ENCODE assay signal across 40 mouse cellular contexts in genomic region chr16:29526585-29526984, GRCm38 (mm10). TPM values are rescaled to one million over a fixed set of nuclear protein-coding genes. Genes with fewer than 3 reads are reported as not detected.
"Had no signal": no experiment of that assay in that cellular context is flagged by ENCODE, and none has a peak within 500 bp of the region (broad histone marks: within the 10 kb centered on the region; RNA-seq: fewer than 3 reads in every experiment).

No protein-coding gene starts in this region.

- H3K27ac ChIP-seq: heart, embryonic 13.5 days; heart, embryonic 15.5 days; hindbrain, embryonic 10.5 days; hindbrain, embryonic 12.5 days; hindbrain, embryonic 13.5 days; hindbrain, embryonic 14.5 days; hindbrain, embryonic 15.5 days; hindbrain, postnatal 0 days; intestine, embryonic 15.5 days; kidney, embryonic 15.5 days; kidney, postnatal 0 days; layer of hippocampus, adult 2 months; left cerebral cortex, adult 2 months had no signal

- H3K4me2 ChIP-seq: heart, embryonic 11.5 days; heart, embryonic 12.5 days; heart, embryonic 13.5 days; heart, embryonic 15.5 days; hindbrain, embryonic 12.5 days; hindbrain, embryonic 13.5 days; hindbrain, embryonic 14.5 days; hindbrain, embryonic 15.5 days; intestine, embryonic 15.5 days; kidney, embryonic 15.5 days had no signal

- H3K36me3 ChIP-seq: heart, embryonic 12.5 days; heart, embryonic 13.5 days; heart, embryonic 15.5 days; hindbrain, embryonic 10.5 days; hindbrain, embryonic 12.5 days; hindbrain, embryonic 13.5 days; hindbrain, embryonic 15.5 days; intestine, embryonic 15.5 days; kidney, embryonic 15.5 days had no signal

- DNase-seq: heart, postnatal 10 days; heart, postnatal 14 days; heart, postnatal 36 days; heart, postnatal 4 days; kidney, adult 11 months; kidney, adult 18-20 months; kidney, adult 2 months; kidney, adult 8-10 months; kidney, adult 9 months; kidney, postnatal 10 days; kidney, postnatal 14 days; kidney, postnatal 25 days; kidney, postnatal 36 days; kidney, postnatal 4 days; layer of hippocampus, adult 9-11 months; layer of hippocampus, postnatal 36 days had no signal

- H3K9me3 ChIP-seq: heart, embryonic 13.5 days; heart, embryonic 15.5 days; hindbrain, embryonic 10.5 days; hindbrain, embryonic 12.5 days; hindbrain, embryonic 13.5 days; intestine, embryonic 15.5 days; kidney, embryonic 15.5 days had no signal

- H3K27me3 ChIP-seq: heart, embryonic 12.5 days; heart, embryonic 13.5 days; heart, embryonic 15.5 days; hindbrain, embryonic 12.5 days; hindbrain, embryonic 13.5 days; hindbrain, embryonic 15.5 days; intestine, embryonic 15.5 days; kidney, embryonic 15.5 days had no signal

- H3K4me3 ChIP-seq: heart, embryonic 12.5 days; heart, embryonic 13.5 days; heart, embryonic 15.5 days; hindbrain, embryonic 10.5 days; hindbrain, embryonic 12.5 days; hindbrain, embryonic 13.5 days; hindbrain, embryonic 15.5 days; intestine, embryonic 15.5 days; kidney, embryonic 15.5 days; layer of hippocampus, adult 2 months; left cerebral cortex, adult 2 months had no signal

- H3K4me1 ChIP-seq: heart, embryonic 12.5 days; heart, embryonic 13.5 days; heart, embryonic 15.5 days; hindbrain, embryonic 10.5 days; hindbrain, embryonic 12.5 days; hindbrain, embryonic 13.5 days; hindbrain, embryonic 15.5 days; intestine, embryonic 15.5 days; kidney, embryonic 15.5 days had no signal

- H3K9ac ChIP-seq: heart, embryonic 12.5 days; heart, embryonic 13.5 days; heart, embryonic 15.5 days; hindbrain, embryonic 12.5 days; hindbrain, embryonic 13.5 days; hindbrain, embryonic 14.5 days; hindbrain, embryonic 15.5 days; intestine, embryonic 15.5 days; kidney, embryonic 15.5 days had no signal

RNA-seq across cellular contexts. Expression of gene Atp13a4, which starts 18.1 kb away (rescaled TPM):
- total RNA-seq: heart, postnatal 10 days; heart, postnatal 14 days; heart, postnatal 25 days; heart, postnatal 36 days; heart, postnatal 4 days; hematopoietic stem cell, adult 5-6 weeks had no signal
- polyA plus RNA-seq: heart, embryonic 11.5 days; heart, embryonic 13.5 days; heart, embryonic 14.5 days; heart, embryonic 16.5 days; heart, postnatal 0 days; inflammation-experienced regulatory T-cells, adult 6 months; intestine, embryonic 16.5 days; intestine, postnatal 0 days; large intestine, adult 2 months had no signal
